Mouse (Mus musculus) CD4-positive, CD25-positive, alpha-beta regulatory T cell, adult 2 months (primary cell): ENCODE measurements around the gene Fam219a.
A peak's percentile ranks its signal among the peaks of the same experiment; 100 is the strongest.

Experiments
- DNase-seq: peaks from one replicate; pipeline ENCODE4 v3.0.0-alpha.2; 2012; ENCODE audit warnings: low read depth, low spot score

The Fam219a gene

GRCm38 (mm10) chr4:41554994-41555663, 14.2 kb downstream of the Fam219a start:
- no peak for DNase-seq

GRCm38 (mm10) chr4:41553116-41553515, 16.2 kb downstream of the Fam219a start:
- DNase-seq = no peak

- DNase-seq = peak; percentile 83
Observed at GRCm38 (mm10) chr4:41552529-41552928, 16.8 kb downstream of the Fam219a start.

- no peak for DNase-seq
Observed at GRCm38 (mm10) chr4:41547086-41547485, 22.3 kb downstream of the Fam219a start.

- no peak for DNase-seq
Observed at GRCm38 (mm10) chr4:41545985-41546384, 23.4 kb downstream of the Fam219a start.

GRCm38 (mm10) chr4:41542136-41542535, 27.2 kb downstream of the Fam219a start:
- no peak for DNase-seq

- no peak for DNase-seq
Observed at GRCm38 (mm10) chr4:41534866-41535265, 34.5 kb downstream of the Fam219a start.

- DNase-seq = peak; percentile 21
Observed at GRCm38 (mm10) chr4:41532420-41532819, 36.9 kb downstream of the Fam219a start.

GRCm38 (mm10) chr4:41527996-41528395, 41.3 kb downstream of the Fam219a start:
- no peak for DNase-seq

- DNase-seq = no peak
Observed at GRCm38 (mm10) chr4:41527076-41527475, 42.3 kb downstream of the Fam219a start.

- no peak for DNase-seq
Observed at GRCm38 (mm10) chr4:41526553-41526952, 42.8 kb downstream of the Fam219a start.

- no peak for DNase-seq
Observed at GRCm38 (mm10) chr4:41524829-41525228, 44.5 kb downstream of the Fam219a start.

- DNase-seq = no peak
Observed at GRCm38 (mm10) chr4:41523839-41524238, 45.5 kb downstream of the Fam219a start.

GRCm38 (mm10) chr4:41522788-41523187, 46.5 kb downstream of the Fam219a start:
- DNase-seq = peak; percentile 64

- no peak for DNase-seq
Observed at GRCm38 (mm10) chr4:41522136-41522535, 47.2 kb downstream of the Fam219a start.

GRCm38 (mm10) chr4:41520641-41521040, 48.7 kb downstream of the Fam219a start:
- no peak for DNase-seq

GRCm38 (mm10) chr4:41519195-41519594, 50.1 kb downstream of the Fam219a start:
- no peak for DNase-seq

GRCm38 (mm10) chr4:41518349-41518748, 51.0 kb downstream of the Fam219a start:
- DNase-seq = no peak

GRCm38 (mm10) chr4:41517233-41517632, 52.1 kb downstream of the Fam219a start, which contains the start of gene 1110017D15Rik:
TSS of gene 1110017D15Rik (minus strand) at chr4:41517333.
- DNase-seq = no peak

GRCm38 (mm10) chr4:41513714-41514113, 55.6 kb downstream of the Fam219a start:
- DNase-seq = no peak

GRCm38 (mm10) chr4:41513309-41513708, 56.0 kb downstream of the Fam219a start:
- DNase-seq = no peak

- DNase-seq = no peak
Observed at GRCm38 (mm10) chr4:41507998-41508397, 61.3 kb downstream of the Fam219a start.

- DNase-seq = no peak
Observed at GRCm38 (mm10) chr4:41507326-41507924, 61.9 kb downstream of the Fam219a start.
